Mouse (Mus musculus) midbrain, embryonic 11.5 days (tissue): Measurements from ENCODE around the gene Sidt2. TPM values are rescaled to one million over a fixed set of nuclear protein-coding genes. Genes with fewer than 3 reads are reported as not detected.

Experiments used
- ATAC-seq: fragments of 200-750 bp; cut with Nextera tagmentation; 2 replicates; pipeline ENCODE4 v1.8.0; 2017; ENCODE audit warnings: moderate TSS enrichment, moderate library complexity; ENCODE audit not compliant: low FRiP score
- DNase-seq: peaks from one replicate; pipeline ENCODE4 v3.0.0; 2015; ENCODE audit warnings: low spot score; ENCODE audit errors: missing footprints
- H3K27ac ChIP-seq: fragments of 300-500 bp; sonication (generic); 2 replicates; pipeline ENCODE4 v1.5.1; 2014; ENCODE audit warnings: low read depth, low read length
- H3K27me3 ChIP-seq: fragments of 300-500 bp; sonication (generic); 2 replicates; pipeline ENCODE4 v1.6.1; 2014; ENCODE audit warnings: mild to moderate bottlenecking, low read length, moderate library complexity, mixed read lengths; ENCODE audit not compliant: control insufficient read depth, insufficient read depth
- H3K36me3 ChIP-seq: fragments of 300-500 bp; sonication (generic); 2 replicates; pipeline ENCODE4 v1.6.1; 2014; ENCODE audit warnings: mild to moderate bottlenecking, low read length, moderate library complexity, mixed read lengths; ENCODE audit not compliant: control insufficient read depth, insufficient read depth
- H3K4me1 ChIP-seq: fragments of 300-500 bp; sonication (generic); 2 replicates; pipeline ENCODE4 v1.6.1; 2014; ENCODE audit warnings: low read length; ENCODE audit not compliant: control insufficient read depth, insufficient read depth
- H3K4me2 ChIP-seq: fragments of 300-500 bp; sonication (generic); 2 replicates; pipeline ENCODE4 v1.6.1; 2014; ENCODE audit warnings: mild to moderate bottlenecking, moderate library complexity
- H3K4me3 ChIP-seq: fragments of 300-500 bp; sonication (generic); 2 replicates; pipeline ENCODE4 v1.5.1; 2014; ENCODE audit warnings: low read depth, low read length
- H3K9ac ChIP-seq: fragments of 300-500 bp; sonication (generic); 2 replicates; pipeline ENCODE4 v1.6.1; 2014; ENCODE audit warnings: low read length
- H3K9me3 ChIP-seq: fragments of 300-500 bp; sonication (generic); 2 replicates; pipeline ENCODE4 v1.6.1; 2016; ENCODE audit warnings: low read length; ENCODE audit not compliant: control insufficient read depth
- WGBS: fragments of 180-500 bp; shearing (Covaris S2); extraction: QIAGEN DNeasy Blood & Tissue Kit; methylation state at CpG from one replicate; pipeline ENCODE4 v1.1.7; 2014; 5-methylcytosine and 5-hydroxymethylcytosine counted together
- polyA plus RNA-seq: library from polyadenylated mRNA; unstranded; fragments of >200 nt; fragmentation: Nextera tagmentation; extraction: Ambion mirVana; gene quantifications from 2 replicates; pipeline ENCODE4 v1.2.1, GENCODE M21; 2014

Sidt2 gene
- 20.0 and 21.7 TPM in 2 replicates for polyA plus RNA-seq

GRCm38 (mm10) chr9:45955107-45955963 is at the start of gene Sidt2:
Gene Sidt2 (minus strand): TSS chr9:45955258.
- Histone ChIP-seq H3K4me2 (peak within 1 kb of the TSS; percentile 92), H3K27me3 (no peaks in the 10 kb centered on the region), H3K9ac (peak within 1 kb of the TSS; percentile 90), H3K36me3 (no peaks in the 10 kb centered on the region), H3K4me3 (peak within 1 kb of the TSS; percentile 72), H3K27ac (peak within 1 kb of the TSS; percentile 60; the same call in 1 of the 2 replicates), H3K9me3 (no peaks in the 10 kb centered on the region), H3K4me1 (peaks cover 13% of the 10 kb centered on the region)
- WGBS, result under 1% methylated on average over 47 of the region's 48 CpGs
- ATAC-seq, result peak; percentile 97
- DNase-seq, result peak; percentile 98

GRCm38 (mm10) chr9:46004529-46004928 is 49.5 kb upstream of the Sidt2 start:
- no peaks in the 10 kb centered on the region for H3K27me3 ChIP-seq
- no peak overlapping the region for H3K4me3 ChIP-seq
- no peak overlapping the region for H3K27ac ChIP-seq
- no peak overlapping the region for H3K9ac ChIP-seq
- DNase-seq (no peak), ATAC-seq (no peak)
- H3K4me2 ChIP-seq, result no peak overlapping the region
- no peaks in the 10 kb centered on the region for H3K9me3 ChIP-seq
- WGBS, result 67% methylated on average over 3 of the region's 3 CpGs
- H3K4me1 ChIP-seq, result no peaks in the 10 kb centered on the region
- no peaks in the 10 kb centered on the region for H3K36me3 ChIP-seq

GRCm38 (mm10) chr9:46003729-46004128 is 48.7 kb upstream of the Sidt2 start:
- peak; percentile 99 for DNase-seq
- H3K27me3 ChIP-seq, result no peaks in the 10 kb centered on the region
- no peak overlapping the region for H3K4me3 ChIP-seq
- no peak overlapping the region for H3K9ac ChIP-seq
- H3K4me2 ChIP-seq, result no peak overlapping the region
- no peak for ATAC-seq
- H3K27ac ChIP-seq, result no peak overlapping the region
- no peaks in the 10 kb centered on the region for H3K4me1 ChIP-seq
- no peaks in the 10 kb centered on the region for H3K36me3 ChIP-seq
- WGBS, result 11% methylated on average over 7 of the region's 7 CpGs
- H3K9me3 ChIP-seq, result no peaks in the 10 kb centered on the region

GRCm38 (mm10) chr9:45999009-45999408 is 44.0 kb upstream of the Sidt2 start:
- WGBS, result 82% methylated on average over 4 of the region's 4 CpGs

GRCm38 (mm10) chr9:45985229-45985567 is 30.1 kb upstream of the Sidt2 start:
- no peaks in the 10 kb centered on the region for H3K9me3 ChIP-seq
- no peaks in the 10 kb centered on the region for H3K36me3 ChIP-seq
- peak; percentile 70 for ATAC-seq

More at GRCm38 (mm10) chr9:45999009-45999408, 44.0 kb upstream of the Sidt2 start:
- H3K4me1 ChIP-seq, result no peaks in the 10 kb centered on the region
- no peak overlapping the region for H3K27ac ChIP-seq
- ATAC-seq (no peak), DNase-seq (no peak)
- H3K4me2 ChIP-seq, result no peak overlapping the region
- H3K4me3 ChIP-seq, result no peak overlapping the region
- H3K36me3 ChIP-seq, result no peaks in the 10 kb centered on the region
- H3K27me3 ChIP-seq, result no peaks in the 10 kb centered on the region
- no peaks in the 10 kb centered on the region for H3K9me3 ChIP-seq
- no peak overlapping the region for H3K9ac ChIP-seq

GRCm38 (mm10) chr9:45984409-45985228 is 29.6 kb upstream of the Sidt2 start:
- Histone ChIP-seq H3K9ac (peak overlapping the region; percentile 94), H3K36me3 (no peaks in the 10 kb centered on the region), H3K27me3 (no peaks in the 10 kb centered on the region), H3K4me2 (peak overlapping the region; percentile 89), H3K4me1 (peaks cover 12% of the 10 kb centered on the region), H3K27ac (peak overlapping the region; percentile 81), H3K4me3 (peak overlapping the region; percentile 80), H3K9me3 (no peaks in the 10 kb centered on the region)
- WGBS, result under 1% methylated on average over 76 of the region's 76 CpGs
- ATAC-seq, result peak; percentile 94
- DNase-seq, result peak; percentile 99

More at GRCm38 (mm10) chr9:45985229-45985567, 30.1 kb upstream of the Sidt2 start:
- Histone ChIP-seq H3K4me3 (peak overlapping the region; percentile 80), H3K27ac (peak overlapping the region; percentile 81), H3K27me3 (no peaks in the 10 kb centered on the region), H3K4me2 (peak overlapping the region; percentile 89), H3K4me1 (peaks cover 12% of the 10 kb centered on the region), H3K9ac (peak overlapping the region; percentile 94)
- WGBS, result 5% methylated on average over 4 of the region's 4 CpGs
- no peak for DNase-seq

- H3K4me2 ChIP-seq, result peak overlapping the region; percentile 89
- H3K4me1 ChIP-seq, result peaks cover 12% of the 10 kb centered on the region
- ATAC-seq (no peak), DNase-seq (peak; percentile 93)
- WGBS, result 1% methylated on average over 23 of the region's 23 CpGs
- H3K9ac ChIP-seq, result peak overlapping the region; percentile 94
- H3K9me3 ChIP-seq, result no peaks in the 10 kb centered on the region
- peak overlapping the region; percentile 80 for H3K4me3 ChIP-seq
- H3K27me3 ChIP-seq, result no peaks in the 10 kb centered on the region
- no peaks in the 10 kb centered on the region for H3K36me3 ChIP-seq
- peak overlapping the region; percentile 81 for H3K27ac ChIP-seq
Observed at GRCm38 (mm10) chr9:45983676-45984408, 28.8 kb upstream of the Sidt2 start.

- H3K4me2 ChIP-seq, result no peak overlapping the region
- DNase-seq, result no peak
- H3K4me1 ChIP-seq, result peaks cover 12% of the 10 kb centered on the region
Observed at GRCm38 (mm10) chr9:45981331-45981730, 26.3 kb upstream of the Sidt2 start.

More at GRCm38 (mm10) chr9:45981331-45981730, 26.3 kb upstream of the Sidt2 start:
- H3K9me3 ChIP-seq, result no peaks in the 10 kb centered on the region
- no peak overlapping the region for H3K4me3 ChIP-seq
- H3K27me3 ChIP-seq, result no peaks in the 10 kb centered on the region
- no peak overlapping the region for H3K9ac ChIP-seq
- H3K36me3 ChIP-seq, result no peaks in the 10 kb centered on the region
- no peak overlapping the region for H3K27ac ChIP-seq
- ATAC-seq, result no peak
